Mouse (Mus musculus) adrenal gland, postnatal 10 days (tissue): ENCODE data around the gene Cdv3. TPM values are rescaled to one million over a fixed set of nuclear protein-coding genes. Genes with fewer than 3 reads are reported as not detected.
A peak's percentile ranks its signal among the peaks of the same experiment; 100 is the strongest.

ENCODE experiments used
- DNase-seq: peaks from one replicate; pipeline ENCODE4 v3.0.0; 2021; ENCODE audit warnings: mixed read lengths
- total RNA-seq, 2 experiments: library from RNA; stranded (reverse); gene quantifications; 2 replicates each; pipeline ENCODE4 v1.2.3; 2021

Gene Cdv3
- total RNA-seq, 2 experiments from 2014 or later: 148 to 171 TPM

- DNase-seq: no peak
These were observed 6.8 kb upstream of the Cdv3 start for GRCm38 (mm10) chr9:103372271-103373010.

DNA sequence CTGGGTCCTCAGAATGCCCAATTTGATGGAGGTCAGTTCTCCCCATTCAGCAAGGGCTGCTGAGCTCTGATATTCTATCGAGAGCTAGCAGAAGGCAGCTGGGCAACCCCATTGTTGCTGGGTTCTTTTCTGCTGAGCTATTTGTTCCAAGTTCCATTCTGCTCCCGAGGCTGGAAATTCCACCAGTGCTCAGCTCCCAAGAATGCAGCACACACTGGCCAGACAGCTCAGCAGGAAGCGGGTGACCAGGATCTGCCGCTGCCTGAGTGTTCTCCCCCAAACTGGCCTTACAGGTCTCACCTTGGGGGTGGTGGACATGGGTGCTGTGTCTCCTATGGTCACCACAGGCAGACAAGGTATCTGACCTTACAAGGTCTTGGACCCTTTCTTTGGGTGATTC is 4.3 kb upstream of the Cdv3 start:
- DNase-seq: no peak

GRCm38 (mm10) chr9:103366356-103366755 is 716 bp upstream of the Cdv3 start:
- no peak for DNase-seq

DNA sequence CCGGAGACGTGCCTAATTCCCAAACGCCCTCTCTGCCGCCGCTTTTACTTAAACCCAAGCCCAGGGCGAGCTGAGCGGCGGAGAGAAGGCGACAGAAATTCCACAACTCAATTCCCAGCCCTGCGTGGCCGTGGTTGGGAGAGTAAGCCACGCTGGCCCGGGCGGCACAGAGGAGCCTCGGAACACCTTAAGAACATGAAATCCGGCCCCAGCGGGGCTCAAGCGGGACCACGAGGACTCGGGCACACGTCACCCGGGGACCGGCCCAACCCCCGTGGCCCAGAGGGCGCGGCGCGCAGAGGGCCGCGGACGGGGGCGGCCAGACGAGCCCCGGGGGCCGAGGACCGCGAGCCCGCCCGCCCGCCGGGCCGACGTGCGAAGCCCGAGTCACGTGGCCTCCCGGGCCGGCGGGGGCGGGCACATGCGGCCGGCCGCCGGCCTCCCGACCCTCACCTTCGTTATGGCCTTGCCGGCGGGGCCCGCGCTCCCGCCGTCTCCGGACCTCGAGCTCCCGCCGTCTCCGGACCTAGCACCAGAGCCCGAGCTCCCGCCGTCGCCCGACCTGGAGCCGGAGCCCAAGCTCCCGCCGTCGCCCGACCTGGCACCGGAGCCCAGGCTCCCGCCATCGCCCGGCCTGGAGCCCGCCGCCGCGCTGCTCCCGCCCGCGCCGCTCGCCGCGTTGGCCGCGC is 895 bp downstream of the Cdv3 start:
- DNase-seq: peak; percentile 82

DNA sequence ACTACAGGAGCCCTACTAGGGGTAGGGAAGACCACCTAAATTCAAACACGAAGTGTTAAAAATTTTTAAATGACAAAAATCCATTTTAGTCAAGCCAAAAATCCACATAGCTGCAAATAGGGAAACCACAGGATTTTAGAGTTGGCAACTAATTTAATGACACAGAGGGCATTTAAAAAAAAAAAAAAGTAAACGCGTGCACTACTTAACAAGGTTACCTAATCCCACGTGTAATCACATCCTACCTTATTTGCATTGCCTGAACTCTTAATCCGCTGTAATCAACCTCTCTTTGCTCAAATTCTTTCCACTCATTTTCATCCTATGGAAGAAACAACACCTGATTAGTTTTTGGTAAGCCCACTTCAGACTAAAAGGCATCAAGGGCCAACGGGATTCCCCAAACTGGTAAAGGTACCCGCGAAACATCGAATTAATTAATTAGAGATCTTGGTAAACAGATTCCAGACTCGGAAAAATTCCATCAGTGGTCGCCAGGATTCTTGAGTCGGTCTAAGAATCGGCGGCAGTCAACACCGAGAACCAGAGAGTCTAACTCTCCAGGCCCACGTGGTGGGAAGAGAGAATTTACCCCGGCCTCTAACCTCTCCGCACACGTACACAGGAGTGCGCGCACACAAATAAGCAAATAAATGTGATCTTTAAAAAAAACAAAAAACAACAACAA is 1.8 kb downstream of the Cdv3 start:
- DNase-seq: peak; percentile 27

GRCm38 (mm10) chr9:103363088-103363487 is 2.6 kb downstream of the Cdv3 start:
- DNase-seq: no peak

DNA sequence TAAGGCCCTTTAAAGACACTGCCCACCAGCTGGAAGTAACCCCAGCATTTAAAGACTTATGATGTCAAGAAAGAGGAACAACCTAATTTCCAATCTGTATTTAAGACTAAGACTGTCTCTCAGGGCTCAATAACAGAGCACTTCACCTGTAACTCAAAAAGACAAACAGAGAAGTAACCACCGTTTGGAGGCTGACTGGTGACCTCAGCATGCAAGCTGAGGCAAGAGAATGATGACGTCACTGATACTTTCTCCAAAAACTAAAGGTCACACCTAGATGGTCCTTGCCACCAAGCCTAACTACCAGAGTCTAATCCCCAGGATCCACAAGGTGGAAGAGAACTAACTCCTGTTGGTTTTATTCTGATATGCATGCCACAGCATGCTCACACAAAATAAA is 5.0 kb downstream of the Cdv3 start:
- DNase-seq: no peak

- no peak for DNase-seq
These were observed 7.1 kb downstream of the Cdv3 start for GRCm38 (mm10) chr9:103358545-103358944.

GRCm38 (mm10) chr9:103357893-103358292 is 7.7 kb downstream of the Cdv3 start:
- no peak for DNase-seq

- peak; percentile 63 for DNase-seq
These were observed 12.0 kb downstream of the Cdv3 start for GRCm38 (mm10) chr9:103353500-103354260.

DNA sequence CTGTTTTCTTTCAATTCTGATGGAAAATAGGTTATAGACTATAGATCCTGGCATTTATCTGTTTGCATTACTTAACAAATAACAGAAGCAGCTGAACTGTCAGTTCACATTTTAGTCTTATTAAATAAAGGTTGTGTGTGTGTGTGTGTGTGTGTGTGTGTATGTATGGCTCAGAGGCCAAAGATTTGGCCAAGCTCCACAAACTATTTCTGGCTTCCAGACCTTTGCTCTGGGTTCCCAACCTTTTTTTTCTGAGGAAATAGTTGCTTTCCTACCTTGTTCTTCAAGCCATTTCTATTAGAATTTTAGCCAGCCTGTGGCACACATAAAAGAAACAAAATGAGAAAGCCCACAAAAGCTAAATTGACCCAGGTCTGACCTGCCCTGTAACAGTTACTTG is 16.8 kb downstream of the Cdv3 start:
- DNase-seq: peak; percentile 36

DNA sequence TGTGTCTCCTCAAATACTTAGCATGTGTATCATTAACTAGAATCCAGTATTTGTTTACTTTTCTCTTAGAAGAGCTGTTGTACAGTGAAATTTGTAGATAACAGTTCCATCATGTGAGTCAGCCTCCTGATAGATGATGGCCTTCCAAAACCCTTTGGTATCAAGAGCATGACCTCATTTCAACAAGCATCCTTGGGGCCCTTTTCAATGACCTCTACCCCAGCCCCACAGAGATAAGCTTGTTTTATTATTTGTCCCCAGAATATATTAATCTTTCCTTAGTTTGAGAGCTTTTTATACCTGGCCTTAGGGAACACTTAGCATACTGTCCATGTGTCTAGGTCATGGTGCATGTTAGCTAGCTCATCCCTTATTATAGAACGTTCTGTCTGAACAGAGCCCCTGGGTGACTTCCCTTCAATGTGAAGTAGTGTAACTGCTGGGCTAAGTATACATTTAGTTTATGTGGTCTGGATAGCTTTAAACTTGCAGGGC is 17.6 kb downstream of the Cdv3 start:
- DNase-seq: no peak

GRCm38 (mm10) chr9:103347045-103347444 is 18.6 kb downstream of the Cdv3 start:
- no peak for DNase-seq

DNA sequence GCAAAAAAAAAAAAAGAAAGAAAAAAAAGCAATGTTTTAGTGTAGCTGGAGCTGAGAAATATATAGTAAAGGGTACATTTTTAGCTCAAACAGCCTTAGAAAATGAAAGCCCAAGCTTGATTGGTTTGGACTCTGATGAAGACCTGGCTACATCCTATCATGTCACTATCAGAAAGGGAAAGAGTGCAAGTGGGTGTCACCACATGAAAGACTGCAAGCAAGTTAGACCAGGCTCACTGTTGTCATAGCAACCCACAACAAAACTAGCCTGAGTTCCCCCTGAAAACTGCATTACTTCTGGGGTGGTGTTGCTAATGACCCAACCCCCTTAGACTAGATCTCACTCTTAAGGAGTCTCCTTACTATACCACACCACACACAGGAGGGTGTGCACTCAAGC is 28.7 kb downstream of the Cdv3 start:
- no peak for DNase-seq

GRCm38 (mm10) chr9:103332663-103333062 is 33.0 kb downstream of the Cdv3 start:
- DNase-seq: no peak

GRCm38 (mm10) chr9:103326449-103326848 is 39.2 kb downstream of the Cdv3 start:
- no peak for DNase-seq

- no peak for DNase-seq
These were observed 41.0 kb downstream of the Cdv3 start for GRCm38 (mm10) chr9:103324678-103325077.

- DNase-seq: peak; percentile 11
These were observed 55.8 kb downstream of the Cdv3 start for GRCm38 (mm10) chr9:103309832-103310231.

DNA sequence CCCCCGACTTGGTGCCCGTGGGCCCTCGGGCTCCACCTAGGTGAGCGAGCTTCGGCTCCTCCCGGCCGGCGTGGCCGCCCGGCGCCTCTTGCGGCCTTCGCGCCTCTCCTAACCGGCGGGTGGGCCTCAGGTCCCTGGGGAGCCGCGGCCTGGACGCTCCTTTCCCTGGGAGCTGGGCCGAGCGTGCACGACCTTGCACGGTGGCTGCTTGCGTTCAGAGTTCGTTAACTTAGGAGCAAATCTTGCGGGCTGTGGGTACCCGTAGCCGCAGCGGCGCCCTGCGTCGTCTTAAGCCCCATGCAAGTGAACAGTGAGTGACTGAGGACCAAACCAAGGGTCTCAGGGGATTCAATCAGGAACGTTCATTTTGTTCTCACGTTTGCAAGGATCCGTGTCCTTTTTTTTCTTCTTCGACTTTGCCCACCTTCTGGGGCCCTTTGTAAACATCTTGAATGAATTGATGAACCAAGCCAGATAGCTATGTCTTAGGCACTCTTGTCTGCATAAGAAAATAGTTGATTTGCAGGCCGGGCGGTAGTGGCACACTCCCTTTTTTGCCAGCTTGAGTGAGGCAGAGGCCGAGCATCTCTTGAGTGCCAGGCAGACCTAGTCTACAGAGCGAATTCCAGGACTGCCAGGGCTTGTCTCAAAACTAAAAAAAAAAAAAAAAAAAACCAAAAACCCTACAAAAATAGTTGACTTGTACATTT is 60.2 kb downstream of the Cdv3 start:
- no peak for DNase-seq

- DNase-seq: peak; percentile 96
These were observed 60.7 kb downstream of the Cdv3 start, which contains the start of the genes 1300017J02Rik and Topbp1 for GRCm38 (mm10) chr9:103304927-103305326. Gene 1300017J02Rik (minus strand): TSS chr9:103305082. Gene Topbp1 (plus strand): TSS chr9:103305215.
